Mouse (Mus musculus): Measurements from ENCODE around the gene Rnf145. TPM values are rescaled to one million over a fixed set of nuclear protein-coding genes. Genes with fewer than 3 reads are reported as not detected.

Gene Rnf145
- polyA plus RNA-seq, 1 experiment from 2014 or later = 46.5 TPM

- H3K4me2 ChIP-seq = no peak overlapping the region
- peaks cover 18% of the 10 kb centered on the region; the same call in 1 of the 2 replicates for H3K4me1 ChIP-seq
- WGBS = 89% methylated on average over 10 of the region's 10 CpGs
- H3K36me3 ChIP-seq = peaks cover 79% of the 10 kb centered on the region
- no peak overlapping the region for H3K4me3 ChIP-seq
- H3K27ac ChIP-seq (replicated peaks) = no peak overlapping the region
- no peak overlapping the region for H3K9ac ChIP-seq
- no peaks in the 10 kb centered on the region for H3K9me3 ChIP-seq
- ATAC-seq (ENCODE audit: extremely low read depth, insufficient number of reproducible peaks, low FRiP score, low TSS enrichment) = no peak
- H3K27me3 ChIP-seq (replicated peaks) = no peaks in the 10 kb centered on the region
Measured at GRCm38 (mm10) chr11:44538501-44539290, 19.9 kb downstream of the Rnf145 start.

DNA sequence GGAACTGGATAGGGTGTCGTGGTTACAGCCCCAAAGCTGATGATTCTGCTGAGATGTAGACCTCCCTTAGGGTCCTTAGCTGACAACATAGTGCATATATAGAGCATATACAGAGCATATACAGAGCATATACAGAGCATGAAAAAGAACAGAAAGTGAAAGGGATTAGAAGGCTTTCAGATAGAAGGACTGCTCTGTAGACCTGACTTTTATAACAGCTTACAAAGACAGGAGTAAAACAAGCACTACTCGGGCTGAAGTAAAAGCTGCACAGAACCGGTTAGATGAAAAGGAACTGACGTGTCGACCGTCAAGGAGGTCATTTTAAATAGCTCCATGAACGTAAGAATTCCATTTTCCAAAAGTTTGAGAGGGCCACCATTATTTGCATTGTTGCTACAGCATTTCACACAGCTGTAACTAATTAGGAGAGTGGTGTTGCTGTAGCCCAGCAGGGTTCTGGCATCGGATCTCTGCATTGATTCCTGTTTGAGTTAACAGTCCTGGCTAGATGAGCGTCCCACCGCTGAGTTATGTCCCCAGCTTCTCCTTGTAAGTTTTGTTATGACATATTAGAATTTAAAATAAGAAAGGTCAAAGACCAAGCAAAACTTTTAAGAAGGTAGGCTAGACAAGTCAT, 20.6 kb downstream of the Rnf145 start:
- no peaks in the 10 kb centered on the region for H3K9me3 ChIP-seq
- H3K36me3 ChIP-seq = peaks cover 79% of the 10 kb centered on the region
- no peak for ATAC-seq (ENCODE audit: extremely low read depth, insufficient number of reproducible peaks, low FRiP score, low TSS enrichment)
- H3K9ac ChIP-seq = no peak overlapping the region
- 83% methylated on average over 10 of the region's 10 CpGs for WGBS
- peaks cover 18% of the 10 kb centered on the region; the same call in 1 of the 2 replicates for H3K4me1 ChIP-seq
- no peak overlapping the region for H3K27ac ChIP-seq (replicated peaks)
- no peak overlapping the region for H3K4me2 ChIP-seq
- no peak overlapping the region for H3K4me3 ChIP-seq
- no peaks in the 10 kb centered on the region for H3K27me3 ChIP-seq (replicated peaks)

GRCm38 (mm10) chr11:44540243-44540642, 21.5 kb downstream of the Rnf145 start:
- Histone ChIP-seq H3K9ac (no peak overlapping the region), H3K9me3 (no peaks in the 10 kb centered on the region), H3K27me3 (replicated peaks) (no peaks in the 10 kb centered on the region), H3K27ac (replicated peaks) (no peak overlapping the region), H3K4me2 (no peak overlapping the region), H3K4me1 (peaks cover 19% of the 10 kb centered on the region; the same call in 1 of the 2 replicates), H3K36me3 (peaks cover 79% of the 10 kb centered on the region), H3K4me3 (no peak overlapping the region)
- 87% methylated on average over 9 of the region's 9 CpGs for WGBS
- ATAC-seq (ENCODE audit: extremely low read depth, insufficient number of reproducible peaks, low FRiP score, low TSS enrichment) = no peak

- 94% methylated on average over 5 of the region's 5 CpGs for WGBS
- no peak overlapping the region for H3K27ac ChIP-seq (replicated peaks)
Measured at GRCm38 (mm10) chr11:44541280-44541679, 22.5 kb downstream of the Rnf145 start.

DNA sequence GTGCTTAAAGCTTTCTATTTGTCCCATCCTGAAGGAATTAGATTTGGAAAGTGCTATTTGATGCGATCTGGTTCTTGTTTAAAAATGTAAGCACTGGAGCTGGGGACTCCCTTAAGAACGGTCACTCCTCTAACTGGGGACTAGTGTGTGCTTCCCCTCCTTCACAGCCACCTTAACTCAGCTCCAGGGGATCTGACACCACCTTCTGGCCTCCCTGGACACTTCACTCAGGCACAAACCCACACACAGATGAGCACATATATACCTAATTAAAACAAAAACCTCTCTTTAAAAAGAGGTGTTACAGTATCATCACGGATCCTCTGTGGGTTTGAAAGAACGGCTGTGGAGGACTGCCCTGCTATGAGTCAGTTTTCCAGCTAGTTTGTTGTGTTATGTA, 23.0 kb downstream of the Rnf145 start:
- WGBS = 83% methylated on average over 4 of the region's 4 CpGs
- ATAC-seq (ENCODE audit: extremely low read depth, insufficient number of reproducible peaks, low FRiP score, low TSS enrichment) = no peak
- H3K36me3 ChIP-seq = peaks cover 83% of the 10 kb centered on the region
- peaks cover 16% of the 10 kb centered on the region; the same call in 1 of the 2 replicates for H3K4me1 ChIP-seq
- no peak overlapping the region for H3K9ac ChIP-seq
- no peak overlapping the region for H3K4me3 ChIP-seq
- no peaks in the 10 kb centered on the region for H3K9me3 ChIP-seq
- no peaks in the 10 kb centered on the region for H3K27me3 ChIP-seq (replicated peaks)
- no peak overlapping the region for H3K27ac ChIP-seq (replicated peaks)
- no peak overlapping the region for H3K4me2 ChIP-seq

More at GRCm38 (mm10) chr11:44541280-44541679, 22.5 kb downstream of the Rnf145 start:
- no peak overlapping the region for H3K4me3 ChIP-seq
- no peak for ATAC-seq (ENCODE audit: extremely low read depth, insufficient number of reproducible peaks, low FRiP score, low TSS enrichment)
- H3K4me2 ChIP-seq = no peak overlapping the region
- no peak overlapping the region for H3K9ac ChIP-seq
- H3K4me1 ChIP-seq = peaks cover 16% of the 10 kb centered on the region; the same call in 1 of the 2 replicates
- peaks cover 80% of the 10 kb centered on the region for H3K36me3 ChIP-seq
- H3K9me3 ChIP-seq = no peaks in the 10 kb centered on the region
- H3K27me3 ChIP-seq (replicated peaks) = no peaks in the 10 kb centered on the region

- H3K27ac ChIP-seq (replicated peaks) = no peak overlapping the region
- WGBS = 84% methylated on average over 5 of the region's 5 CpGs
- no peak overlapping the region for H3K4me3 ChIP-seq
- no peaks in the 10 kb centered on the region for H3K27me3 ChIP-seq (replicated peaks)
- H3K4me2 ChIP-seq = no peak overlapping the region
- no peak overlapping the region for H3K9ac ChIP-seq
- no peak for ATAC-seq (ENCODE audit: extremely low read depth, insufficient number of reproducible peaks, low FRiP score, low TSS enrichment)
- no peaks in the 10 kb centered on the region for H3K9me3 ChIP-seq
- peaks cover 12% of the 10 kb centered on the region; the same call in 1 of the 2 replicates for H3K4me1 ChIP-seq
- H3K36me3 ChIP-seq = peaks cover 80% of the 10 kb centered on the region
Measured at GRCm38 (mm10) chr11:44543593-44543992, 24.8 kb downstream of the Rnf145 start.

- Histone ChIP-seq H3K4me3 (no peak overlapping the region), H3K27me3 (replicated peaks) (no peaks in the 10 kb centered on the region), H3K9me3 (no peaks in the 10 kb centered on the region), H3K4me2 (no peak overlapping the region), H3K4me1 (peaks cover 9% of the 10 kb centered on the region; the same call in 1 of the 2 replicates), H3K27ac (replicated peaks) (no peak overlapping the region), H3K9ac (no peak overlapping the region), H3K36me3 (peaks cover 80% of the 10 kb centered on the region)
- WGBS = 72% methylated on average over 6 of the region's 6 CpGs
- ATAC-seq (ENCODE audit: extremely low read depth, insufficient number of reproducible peaks, low FRiP score, low TSS enrichment) = no peak
Measured at GRCm38 (mm10) chr11:44543996-44544395, 25.2 kb downstream of the Rnf145 start.

GRCm38 (mm10) chr11:44545181-44545580, 26.4 kb downstream of the Rnf145 start:
- whole genome bisulfite sequencing = 52% methylated on average over 7 of the region's 7 CpGs
- no peak overlapping the region for H3K9ac ChIP-seq
- no peak for ATAC-seq (ENCODE audit: extremely low read depth, insufficient number of reproducible peaks, low FRiP score, low TSS enrichment)
- H3K4me2 ChIP-seq = no peak overlapping the region
- no peaks in the 10 kb centered on the region for H3K27me3 ChIP-seq (replicated peaks)
- no peak overlapping the region; the same call in 1 of the 2 replicates for H3K27ac ChIP-seq (replicated peaks)
- peaks cover 7% of the 10 kb centered on the region; the same call in 1 of the 2 replicates for H3K4me1 ChIP-seq
- no peaks in the 10 kb centered on the region for H3K9me3 ChIP-seq
- no peak overlapping the region for H3K4me3 ChIP-seq
- peaks cover 89% of the 10 kb centered on the region for H3K36me3 ChIP-seq

GRCm38 (mm10) chr11:44546250-44546649, 27.5 kb downstream of the Rnf145 start:
- no peak for ATAC-seq (ENCODE audit: extremely low read depth, insufficient number of reproducible peaks, low FRiP score, low TSS enrichment)
- Histone ChIP-seq H3K4me1 (peaks cover 7% of the 10 kb centered on the region; the same call in 1 of the 2 replicates), H3K27me3 (replicated peaks) (no peaks in the 10 kb centered on the region), H3K27ac (replicated peaks) (peak overlapping the region; percentile 30), H3K9ac (no peak overlapping the region), H3K36me3 (peaks cover 91% of the 10 kb centered on the region), H3K4me3 (no peak overlapping the region), H3K4me2 (no peak overlapping the region), H3K9me3 (no peaks in the 10 kb centered on the region)
- 66% methylated on average over 8 of the region's 8 CpGs for WGBS

DNA sequence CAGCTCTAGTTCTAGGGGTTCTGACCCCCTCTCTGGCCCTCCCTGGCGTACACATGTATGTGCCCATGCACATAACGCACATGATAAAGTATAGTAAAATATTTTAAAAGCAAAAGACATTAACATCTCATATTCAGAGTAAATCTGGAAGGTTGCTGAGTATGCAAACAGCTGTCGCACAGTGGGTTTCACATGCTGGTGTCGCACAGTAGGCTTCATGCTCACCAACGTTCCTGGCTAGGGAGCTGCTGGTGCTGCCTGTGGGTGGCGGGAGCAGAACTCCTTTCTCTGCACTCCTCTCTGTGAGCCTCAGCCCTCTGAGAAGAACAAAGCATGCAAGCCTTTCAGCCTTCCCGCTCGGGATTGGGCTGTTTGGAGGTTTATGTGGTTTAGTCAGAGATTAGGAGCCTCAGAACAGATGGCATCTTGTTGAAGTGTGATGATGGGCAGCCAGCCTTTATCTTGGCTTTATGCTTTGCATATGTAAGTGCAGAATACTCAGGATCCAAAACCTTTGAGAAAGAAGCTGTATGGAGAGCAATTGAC, 29.0 kb downstream of the Rnf145 start:
- H3K4me3 ChIP-seq = no peak overlapping the region
- 76% methylated on average over 8 of the region's 8 CpGs for WGBS
- no peak for ATAC-seq (ENCODE audit: extremely low read depth, insufficient number of reproducible peaks, low FRiP score, low TSS enrichment)
- H3K4me2 ChIP-seq = no peak overlapping the region
- peaks cover 90% of the 10 kb centered on the region for H3K36me3 ChIP-seq
- H3K27me3 ChIP-seq (replicated peaks) = no peaks in the 10 kb centered on the region
- H3K27ac ChIP-seq (replicated peaks) = no peak overlapping the region
- no peaks in the 10 kb centered on the region for H3K9me3 ChIP-seq
- no peak overlapping the region for H3K9ac ChIP-seq
- H3K4me1 ChIP-seq = peaks cover 7% of the 10 kb centered on the region; the same call in 1 of the 2 replicates

- Histone ChIP-seq H3K27me3 (replicated peaks) (no peaks in the 10 kb centered on the region), H3K36me3 (peaks cover 89% of the 10 kb centered on the region), H3K9ac (no peak overlapping the region), H3K4me3 (no peak overlapping the region), H3K4me1 (peaks cover 7% of the 10 kb centered on the region; the same call in 1 of the 2 replicates), H3K27ac (replicated peaks) (no peak overlapping the region), H3K9me3 (no peaks in the 10 kb centered on the region), H3K4me2 (no peak overlapping the region)
- 92% methylated on average over 12 of the region's 12 CpGs for WGBS
- ATAC-seq (ENCODE audit: extremely low read depth, insufficient number of reproducible peaks, low FRiP score, low TSS enrichment) = no peak
Measured at GRCm38 (mm10) chr11:44548816-44549215, 30.1 kb downstream of the Rnf145 start.

Data from heart, embryonic 13.5 days (tissue).